Mouse (Mus musculus) embryo, embryonic 9.5 days (tissue): ENCODE data around the gene Zbtb49.
A peak's percentile ranks its signal among the peaks of the same experiment; 100 is the strongest.

ENCODE experiments used
- DNase-seq: peaks from one replicate; pipeline ENCODE4 v3.0.0-alpha.2; 2017; ENCODE audit errors: extremely low spot score

The Zbtb49 gene

DNA sequence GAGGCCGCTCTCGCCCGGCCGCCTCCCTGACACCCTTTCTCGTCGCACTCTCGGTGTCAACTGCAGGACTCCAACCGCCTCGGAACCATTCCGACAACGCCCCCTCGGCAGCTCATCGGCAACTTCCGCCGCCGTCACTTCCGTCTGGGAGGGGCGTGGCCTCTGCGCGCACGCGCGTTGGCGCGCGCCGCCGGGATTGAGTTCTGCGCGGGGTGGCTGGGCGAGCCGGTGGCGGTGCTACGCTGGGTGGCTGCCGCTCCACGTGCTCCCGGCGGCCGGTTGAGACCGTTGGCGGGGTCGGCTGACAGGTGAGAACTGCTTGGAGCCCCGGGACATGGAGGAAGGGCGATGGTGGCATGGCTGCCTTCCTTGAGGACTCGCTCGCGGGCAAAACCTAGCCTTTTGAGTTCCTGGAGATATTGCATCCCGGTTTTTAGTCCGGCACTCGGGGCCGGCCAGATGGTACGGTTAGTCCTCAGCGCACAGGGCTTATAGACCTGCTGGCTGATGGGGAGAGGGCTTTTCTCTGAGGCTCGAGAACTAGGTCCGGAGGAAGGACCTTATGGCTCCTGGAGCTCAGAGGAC is at the start of gene Zbtb49, which contains the start of gene Lyar:
Zbtb49 (minus strand) TSS at position 130 of the 585 bp plus-strand sequence.
Lyar (plus strand) TSS at position 143 of the 585 bp plus-strand sequence.
- DNase-seq = peak; percentile 93

DNA sequence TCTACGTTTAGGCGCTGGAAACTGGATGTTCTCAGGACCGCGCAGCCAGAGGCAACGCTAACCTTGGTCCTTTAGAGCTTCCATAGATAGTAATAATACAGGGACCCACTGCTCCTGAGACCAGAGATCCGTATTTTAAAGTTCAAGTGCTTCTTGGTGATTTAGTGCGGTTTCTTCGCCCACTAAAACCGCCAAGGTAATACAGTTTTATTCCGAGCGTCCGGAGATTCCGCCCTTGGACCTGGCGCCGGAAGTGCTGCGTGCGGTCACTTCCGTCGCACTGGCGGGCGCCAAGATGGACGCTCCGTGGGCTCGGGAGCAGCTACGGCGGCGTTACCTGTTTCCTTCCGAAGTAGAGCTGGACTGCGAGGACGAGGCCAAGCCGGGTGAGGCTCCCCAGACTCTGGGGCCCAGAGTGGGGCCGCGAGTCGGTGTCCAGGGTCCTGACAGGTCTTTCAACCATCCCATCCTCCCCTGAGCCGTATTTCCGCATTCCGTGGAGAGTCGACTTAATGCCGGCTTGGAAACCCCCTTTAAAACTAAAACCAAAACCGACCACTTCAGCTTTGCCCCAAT is 39.9 kb upstream of the Zbtb49 start, which contains the start of gene Tmem128:
Tmem128 (plus strand) TSS at position 79 of the 576 bp plus-strand sequence.
- DNase-seq = peak; percentile 62

DNA sequence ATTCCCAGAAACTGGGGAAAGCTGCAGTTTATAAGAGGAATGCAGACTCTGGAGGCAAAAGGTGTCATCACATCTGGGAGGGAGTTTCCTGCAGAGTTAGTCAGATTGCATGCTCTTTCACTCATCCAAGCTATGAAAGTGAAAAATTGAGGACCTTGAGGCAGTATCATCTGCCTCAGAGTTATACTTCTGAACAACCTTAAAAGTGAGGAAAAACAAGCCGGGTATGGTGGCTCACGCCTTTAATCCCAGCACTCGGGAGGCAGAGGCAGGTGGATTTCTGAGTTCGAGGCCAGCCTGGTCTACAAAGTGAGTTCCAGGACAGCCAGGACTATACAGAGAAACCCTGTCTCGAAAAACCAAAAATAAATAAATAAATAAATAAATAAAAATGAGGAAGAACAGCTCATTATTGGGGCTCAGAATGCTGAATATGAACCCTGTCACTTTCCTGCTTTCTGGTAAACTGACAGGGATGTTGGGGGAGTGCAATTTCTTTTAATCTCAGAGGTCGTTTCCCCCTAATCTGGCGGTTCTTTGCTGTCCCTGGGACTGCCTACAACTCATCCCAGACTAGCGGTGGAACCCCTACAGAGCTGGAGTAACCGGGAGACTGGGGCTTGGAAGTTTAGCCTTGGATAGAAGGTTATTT is 39.3 kb upstream of the Zbtb49 start:
- DNase-seq = no peak

DNA sequence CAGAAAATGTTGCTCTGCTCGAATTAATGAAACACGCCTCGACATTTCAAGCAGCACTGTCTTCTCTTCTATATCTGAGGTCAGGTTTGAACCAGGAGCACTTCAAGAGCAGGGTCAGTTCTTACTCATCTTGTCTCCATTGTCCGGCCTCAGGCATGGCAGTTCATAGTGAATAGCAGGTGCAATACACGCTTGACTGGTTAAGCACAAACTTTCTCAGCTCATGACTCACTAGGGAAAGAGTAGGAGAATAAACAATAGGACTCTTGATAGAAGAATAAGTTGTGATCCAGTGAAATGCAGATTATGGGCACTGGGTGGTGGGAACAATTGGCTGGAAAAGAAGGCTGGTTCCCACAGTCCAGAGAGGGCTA is 38.5 kb upstream of the Zbtb49 start:
- no peak for DNase-seq

DNA sequence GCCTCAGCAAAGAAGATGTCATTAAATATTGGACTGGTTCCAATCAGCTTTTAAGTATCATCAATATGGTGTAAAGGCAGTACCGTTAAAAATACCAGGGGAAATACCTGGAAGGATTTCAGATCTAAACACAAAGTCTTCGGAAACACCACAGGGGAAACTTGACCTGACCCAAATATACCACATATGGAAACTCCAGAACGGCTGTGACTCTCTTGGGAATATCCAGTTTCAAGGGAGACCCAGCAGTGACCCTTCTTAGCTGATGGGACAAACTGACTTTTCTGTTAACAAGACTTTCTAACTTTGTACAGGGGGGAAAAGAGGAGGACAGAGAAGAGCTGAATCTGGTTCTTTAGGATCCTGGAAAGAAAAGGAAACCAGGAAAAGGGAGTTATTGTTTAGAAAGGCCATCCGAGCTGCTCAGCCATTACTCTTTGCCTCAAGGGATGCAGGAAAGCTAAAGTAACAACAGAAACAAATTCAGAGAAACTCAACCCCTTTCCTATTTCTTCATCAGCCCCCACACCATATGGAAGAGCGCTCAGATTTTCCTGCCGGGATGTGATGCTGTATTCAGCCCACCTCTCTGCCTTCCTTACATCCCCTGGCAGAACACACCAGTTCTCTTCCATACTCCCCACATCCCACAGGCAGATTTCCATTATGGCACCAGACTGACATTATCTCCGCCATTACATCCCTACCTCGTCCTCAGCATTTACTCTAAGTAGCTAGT is 37.9 kb upstream of the Zbtb49 start:
- no peak for DNase-seq

DNA sequence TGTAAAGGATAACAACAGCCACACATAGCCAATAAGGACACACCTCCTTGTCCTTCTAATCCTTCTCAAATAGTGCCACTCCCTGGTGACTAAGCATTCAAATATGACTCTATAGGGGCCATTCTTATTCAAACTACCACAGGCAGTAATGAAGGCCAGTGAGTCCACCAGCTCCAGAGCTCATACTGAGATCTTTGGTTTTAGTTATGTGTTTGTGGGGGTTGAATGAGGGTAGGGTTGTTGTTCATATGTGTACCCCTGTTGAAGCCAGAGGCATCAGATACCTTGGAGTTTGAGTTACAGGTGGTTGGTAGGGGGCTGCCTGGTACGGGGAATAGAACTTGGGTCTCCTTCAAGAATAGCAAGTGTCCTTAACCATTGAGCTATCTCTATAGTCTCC is 36.3 kb upstream of the Zbtb49 start:
- no peak for DNase-seq

DNA sequence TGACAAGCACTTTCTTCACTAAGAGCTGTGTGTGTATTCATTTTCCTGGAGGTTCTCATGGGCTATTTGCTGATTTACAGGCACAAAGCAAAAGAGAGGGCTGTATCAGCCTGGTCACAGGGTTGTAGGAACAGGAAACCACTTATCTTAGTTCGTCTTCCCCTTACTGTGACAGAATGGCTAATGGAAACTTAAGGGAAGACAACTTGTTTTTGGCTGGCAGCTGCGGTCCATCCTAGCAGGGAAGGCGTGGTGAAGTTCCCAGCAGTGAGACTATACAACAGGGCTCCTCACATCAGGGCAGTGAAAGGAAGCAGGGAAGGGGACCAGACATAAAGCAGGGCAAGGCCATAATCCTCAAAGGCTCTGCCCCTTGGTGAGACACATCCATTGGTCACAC is 35.4 kb upstream of the Zbtb49 start:
- DNase-seq = no peak

DNA sequence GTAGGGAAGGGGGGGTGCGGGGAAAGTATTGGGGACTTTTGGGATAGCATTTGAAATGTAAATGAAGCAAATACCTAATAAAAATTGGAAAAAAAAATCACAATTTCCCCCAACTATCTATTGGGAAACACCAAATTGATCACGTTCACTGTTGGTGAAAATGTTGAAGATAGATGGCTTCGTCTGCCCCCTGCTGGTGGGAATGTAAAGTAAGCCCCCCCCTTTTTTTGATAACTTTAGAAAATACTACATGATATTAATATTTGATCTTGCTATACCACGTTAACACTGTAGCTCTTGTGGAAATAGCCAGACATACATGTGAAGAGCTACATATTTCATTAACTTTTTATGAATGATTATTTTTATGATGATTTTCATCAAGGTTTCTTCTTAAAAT is 34.9 kb upstream of the Zbtb49 start:
- no peak for DNase-seq

DNA sequence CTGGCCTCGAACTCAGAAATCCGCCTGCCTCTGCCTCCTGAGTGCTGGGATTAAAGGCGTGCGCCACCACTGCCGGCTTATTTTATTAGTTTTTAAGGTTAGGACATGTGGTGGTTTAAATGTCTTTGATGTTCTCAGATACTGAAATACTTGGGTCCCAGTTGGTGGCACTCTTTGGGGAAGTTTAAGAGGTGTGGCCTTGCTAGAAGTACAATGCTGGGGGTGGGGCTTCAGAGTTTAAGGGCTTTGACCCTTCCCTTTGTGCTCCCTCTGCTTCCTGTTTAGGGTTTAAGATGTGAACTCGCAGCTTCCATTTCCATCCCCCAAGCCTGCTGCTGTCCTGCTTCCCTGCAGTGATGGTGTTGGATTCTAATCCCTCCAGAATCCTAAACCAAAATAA is 21.7 kb upstream of the Zbtb49 start:
- DNase-seq = no peak

DNA sequence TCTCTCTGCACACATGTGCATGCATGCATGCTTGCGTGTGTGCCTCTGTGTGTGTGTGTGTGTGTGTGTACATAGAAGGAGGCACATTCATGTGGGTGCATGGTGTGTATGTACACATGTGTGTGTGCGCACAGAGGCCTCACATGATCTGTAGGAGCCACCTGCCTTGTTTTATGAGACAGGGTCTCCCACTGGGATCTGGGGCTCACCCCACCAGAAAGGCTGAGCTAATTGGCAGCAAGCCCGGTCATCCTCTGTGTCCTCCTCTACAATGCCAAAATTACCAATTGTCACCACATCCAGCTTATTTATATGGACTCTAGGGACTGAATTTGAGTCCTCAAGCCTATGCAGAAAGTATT is 21.2 kb upstream of the Zbtb49 start:
- no peak for DNase-seq

DNA sequence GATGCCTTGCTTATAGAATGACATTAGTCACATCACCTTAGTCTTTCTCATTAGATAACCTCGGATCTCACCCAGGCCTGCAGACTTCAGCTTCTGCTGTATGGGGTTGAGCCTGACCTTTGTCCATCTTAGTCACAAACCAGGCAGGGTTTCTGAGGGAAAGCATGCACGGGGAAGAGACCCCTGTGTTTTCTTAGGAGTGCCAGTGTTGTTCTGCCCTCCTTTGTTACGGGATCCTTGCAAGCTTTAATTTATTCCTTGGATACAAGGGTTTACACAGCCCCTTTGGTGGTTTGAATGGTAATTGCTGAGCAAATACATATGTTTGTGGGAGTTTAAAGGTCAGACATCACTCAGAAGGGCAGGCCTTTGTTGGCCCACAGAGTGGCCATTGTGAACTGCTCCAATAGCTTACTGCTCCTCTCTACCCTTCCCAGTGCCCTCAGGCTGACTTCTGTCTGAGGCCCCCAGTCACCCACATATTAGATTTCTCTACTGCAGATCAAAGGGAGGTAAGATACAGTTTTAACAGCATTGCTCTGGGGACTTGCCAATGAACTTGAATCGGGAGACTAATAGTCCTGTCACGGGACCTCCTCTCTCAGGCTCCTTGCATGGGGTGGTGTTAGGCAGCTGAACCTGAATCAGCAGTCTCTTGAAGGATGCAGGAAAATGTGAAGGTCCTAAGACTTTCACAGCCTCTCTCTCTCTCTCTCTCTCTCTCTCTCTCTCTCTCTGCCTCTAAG is 20.6 kb upstream of the Zbtb49 start:
- DNase-seq = peak; percentile 51

DNA sequence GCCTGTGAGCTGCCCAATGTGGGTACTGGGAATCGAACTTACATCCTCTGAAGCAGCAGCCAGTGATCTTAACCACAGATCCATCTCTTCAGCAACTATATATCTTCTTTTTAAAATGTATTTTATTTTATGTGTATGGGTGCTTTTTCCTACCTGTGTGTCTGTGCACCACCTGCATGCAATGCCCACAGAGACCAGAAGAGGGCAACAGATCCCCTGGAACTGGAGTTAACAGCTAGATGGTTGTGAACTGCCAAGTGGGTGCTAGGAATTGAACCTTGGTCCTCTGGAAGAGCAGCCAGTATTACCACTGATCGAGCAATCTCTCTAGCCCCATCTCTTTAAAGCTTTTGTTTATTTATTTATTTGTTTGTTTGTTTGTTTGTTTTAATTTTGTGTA is 16.4 kb upstream of the Zbtb49 start:
- no peak for DNase-seq

DNA sequence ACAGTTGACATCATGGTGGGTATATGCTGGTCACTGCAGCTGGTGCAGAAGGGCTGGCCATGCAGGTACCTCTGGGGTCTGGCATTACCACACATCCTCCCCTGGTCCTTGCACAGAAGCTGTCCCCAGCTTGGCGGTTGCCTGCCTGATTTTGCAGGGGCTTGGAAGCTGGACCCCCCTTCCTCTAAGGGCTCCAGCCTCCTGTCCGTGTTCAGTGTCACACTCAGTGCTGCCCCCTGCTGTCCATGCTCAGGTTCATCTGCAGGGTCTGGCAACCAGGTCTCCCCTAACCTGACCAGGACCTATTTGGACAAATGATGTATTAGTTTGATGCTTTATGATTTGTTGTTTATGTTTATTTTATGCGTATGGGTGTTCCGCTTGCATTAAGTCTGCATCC is 15.2 kb upstream of the Zbtb49 start:
- peak; percentile 49 for DNase-seq

DNA sequence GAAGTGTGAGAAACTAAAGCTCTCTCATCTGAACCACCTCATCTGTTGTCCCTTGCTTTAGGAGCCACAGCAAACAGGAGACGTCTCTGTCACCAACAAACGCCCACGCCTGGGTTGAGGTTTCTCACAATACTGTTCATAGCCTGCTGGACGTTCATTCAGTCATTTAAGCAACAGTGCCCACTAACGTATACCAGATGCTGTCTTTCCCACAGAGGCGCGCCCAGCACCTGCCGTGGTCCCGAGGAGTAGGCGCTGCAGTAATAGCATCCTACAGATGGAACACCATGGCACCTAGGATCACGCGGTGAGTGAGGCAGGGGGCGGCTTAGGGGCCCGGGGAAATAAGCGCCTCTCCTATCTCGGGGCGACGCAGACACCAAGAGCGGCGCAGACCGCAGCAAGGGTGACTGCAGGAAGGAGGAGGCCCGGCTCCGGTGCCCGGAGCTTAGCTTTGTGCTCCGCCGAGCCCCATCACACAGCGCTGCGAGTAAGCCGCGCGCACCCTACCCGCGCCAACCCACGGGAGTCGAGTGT is 418 bp downstream of the Zbtb49 start:
- DNase-seq = no peak

DNA sequence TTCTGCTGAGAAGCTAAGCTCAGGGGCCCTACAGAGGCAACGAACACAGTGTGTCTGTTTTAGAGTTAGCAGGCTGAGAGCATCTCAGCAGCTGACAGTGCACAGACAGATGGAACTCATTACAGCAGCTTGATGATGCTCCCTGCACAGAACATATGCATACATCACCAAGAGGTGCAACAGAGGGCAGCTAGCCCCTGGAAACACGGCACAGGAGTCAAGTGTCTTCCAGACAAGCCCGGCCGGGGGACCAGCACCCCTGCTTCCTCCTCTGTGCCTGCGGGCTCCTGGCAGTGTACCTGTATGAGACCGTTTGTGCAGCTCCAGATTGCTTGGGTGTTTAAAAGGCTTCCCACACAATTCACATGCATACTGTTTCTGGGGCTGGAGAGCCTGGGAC is 7.2 kb downstream of the Zbtb49 start:
- no peak for DNase-seq

DNA sequence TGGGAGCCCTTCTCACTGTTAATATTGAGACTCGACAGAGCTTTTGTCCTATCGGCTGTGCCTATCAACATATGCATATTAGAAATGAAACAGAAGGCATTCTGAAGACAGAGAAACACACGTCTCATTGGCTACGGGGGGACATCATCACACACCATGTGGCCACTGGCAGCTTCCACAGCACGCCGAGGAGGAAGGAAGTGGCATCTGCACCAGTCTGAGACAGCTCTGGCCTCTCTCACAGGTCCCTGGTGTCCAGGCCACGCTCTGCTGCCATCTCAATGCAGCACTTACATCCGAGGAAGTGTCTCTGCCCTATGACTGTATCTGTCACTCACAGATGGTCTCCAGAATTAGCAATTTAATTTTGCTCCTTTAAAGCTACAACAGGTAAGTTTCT is 8.6 kb downstream of the Zbtb49 start:
- DNase-seq = no peak

DNA sequence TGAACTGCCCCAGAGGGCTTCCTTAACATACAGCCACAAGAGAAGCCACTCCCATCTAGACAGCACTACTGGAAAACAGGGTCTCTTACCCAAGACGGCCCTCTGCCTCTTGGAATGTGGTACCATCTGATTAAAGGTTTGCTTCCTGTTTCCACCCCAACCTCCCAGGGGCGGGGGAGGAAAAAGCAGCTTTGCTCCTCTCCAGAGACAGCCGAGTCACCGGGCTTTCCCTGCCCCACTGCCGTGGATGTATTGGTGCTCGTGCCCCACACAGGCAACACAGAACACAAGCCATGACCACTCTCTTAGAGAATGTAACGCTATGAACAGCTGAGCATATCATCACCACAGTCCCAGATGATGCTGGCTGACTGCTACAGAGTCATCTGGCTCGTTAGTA is 11.3 kb downstream of the Zbtb49 start:
- no peak for DNase-seq

DNA sequence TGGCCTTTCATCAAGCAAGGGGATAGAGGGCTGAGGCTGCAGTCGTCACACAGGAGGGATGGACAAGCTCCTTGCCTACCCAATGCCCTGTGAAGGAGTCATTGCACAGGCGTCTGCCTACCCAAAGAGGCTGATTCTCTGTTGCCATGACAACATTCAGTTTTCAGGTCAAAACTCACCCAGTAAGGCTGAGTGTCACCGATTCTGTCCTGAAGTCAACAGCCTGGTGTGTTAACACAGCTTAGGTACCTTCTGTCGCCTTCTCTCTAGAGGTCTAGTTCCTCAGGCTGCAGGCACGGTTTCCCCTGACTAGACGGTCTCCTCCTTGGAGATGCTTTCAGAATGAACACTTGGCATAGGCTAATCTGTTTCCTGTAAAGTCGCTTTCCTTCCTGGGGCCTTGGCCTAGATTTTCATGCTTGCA is 14.9 kb downstream of the Zbtb49 start:
- no peak for DNase-seq

DNA sequence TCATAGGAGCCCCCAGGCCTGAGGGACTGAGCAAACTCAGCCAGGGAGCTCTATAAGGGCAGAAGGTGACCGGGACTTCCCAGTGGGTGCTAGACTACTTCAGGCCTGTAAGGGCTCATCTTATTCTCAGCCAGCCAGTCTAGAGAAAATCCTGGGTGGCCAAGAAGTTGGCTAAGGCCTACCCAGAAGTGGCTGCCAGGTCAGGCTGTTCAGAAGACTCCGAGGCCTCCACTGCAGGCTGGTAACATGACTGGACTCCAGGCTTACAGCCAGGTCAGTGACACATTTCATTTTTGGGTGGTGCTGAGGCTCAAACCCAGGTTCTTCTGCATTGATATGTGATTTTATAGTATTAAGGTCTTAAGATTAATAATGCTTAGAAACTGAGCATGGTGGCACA is 20.6 kb downstream of the Zbtb49 start:
- no peak for DNase-seq

DNA sequence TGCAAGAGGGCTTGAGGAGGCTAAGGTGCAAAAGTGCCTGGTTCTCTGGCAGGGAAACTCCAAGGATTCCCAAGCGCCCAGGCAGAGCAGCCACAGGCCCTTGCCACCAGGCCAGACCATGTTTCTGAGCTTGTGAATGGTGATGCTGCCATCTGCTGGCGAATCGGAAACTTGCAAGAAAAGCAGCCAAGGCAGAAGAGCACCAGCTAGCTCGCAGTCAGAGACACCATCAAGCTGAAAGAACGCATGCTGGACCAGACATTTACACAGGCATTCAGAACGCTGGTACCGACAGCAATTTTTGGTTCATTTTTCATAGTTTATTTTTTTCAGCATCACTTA is 22.8 kb downstream of the Zbtb49 start:
- peak; percentile 90 for DNase-seq

DNA sequence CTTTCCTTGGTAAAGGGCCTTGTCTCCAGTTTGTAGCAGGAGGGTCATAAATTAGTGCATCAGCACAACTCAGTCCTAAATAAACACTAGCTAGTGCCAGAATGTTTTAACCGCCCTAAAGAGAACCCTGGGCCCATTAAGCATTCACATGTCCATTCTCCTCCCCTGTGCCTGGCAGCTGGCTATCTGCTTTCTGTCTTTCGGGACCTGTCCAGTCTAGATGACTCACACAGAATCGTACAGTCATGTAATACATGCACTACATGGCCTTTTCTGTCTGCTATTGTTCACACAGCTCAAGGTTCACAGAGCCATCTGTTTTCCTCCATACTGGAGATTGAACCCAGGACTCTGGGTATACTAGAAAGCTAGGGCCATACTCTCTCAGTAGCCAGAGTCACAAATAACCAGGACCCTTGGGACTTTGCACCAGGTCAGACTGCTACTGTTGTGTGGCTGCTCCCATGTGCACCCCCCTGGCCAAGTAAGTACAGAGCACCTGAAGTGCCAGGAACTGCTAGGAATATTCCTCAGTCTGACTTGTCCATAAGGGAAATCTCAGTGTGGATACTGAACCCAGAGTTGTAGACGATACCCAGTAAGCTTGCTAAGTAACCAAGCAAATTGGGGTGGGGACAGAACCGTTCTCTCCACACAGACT is 23.3 kb downstream of the Zbtb49 start:
- DNase-seq = no peak
